In genomic region chr19:44407341-44408222, GRCm38 (mm10) we compare ENCODE assay signal across 8 mouse cellular contexts. TPM values are rescaled to one million over a fixed set of nuclear protein-coding genes. Genes with fewer than 3 reads are reported as not detected.
DNase-seq lines count a peak whose midpoint lies in the region; ATAC-seq and TF ChIP-seq lines count a peak whose summit lies in the region.

Gene Scd1 (minus strand): TSS chr19:44407879.

- H3K9me3 ChIP-seq in embryonic facial prominence, embryonic 15.5 days (replicated peaks) = no peaks in the 10 kb centered on the region
- no peaks in the 10 kb centered on the region for H3K9me3 ChIP-seq in limb, embryonic 13.5 days
- no peaks in the 10 kb centered on the region for H3K9me3 ChIP-seq in midbrain, postnatal 0 days (ENCODE audit: low read length)

- H3K4me1 ChIP-seq in embryonic facial prominence, embryonic 15.5 days = peaks cover 25% of the 10 kb centered on the region
- H3K4me1 ChIP-seq in limb, embryonic 13.5 days = peaks cover 18% of the 10 kb centered on the region
- peaks cover 11% of the 10 kb centered on the region; the same call in 1 of the 2 replicates for H3K4me1 ChIP-seq in midbrain, postnatal 0 days (ENCODE audit: insufficient read depth, low read length)

- H3K4me3 ChIP-seq in embryonic facial prominence, embryonic 15.5 days (replicated peaks) = peak within 1 kb of the TSS; percentile 50
- peak within 1 kb of the TSS; percentile 59 for H3K4me3 ChIP-seq in limb, embryonic 13.5 days
- peak within 1 kb of the TSS; percentile 52 for H3K4me3 ChIP-seq in midbrain, postnatal 0 days (ENCODE audit: low read depth, low read length)

- ATAC-seq in embryonic facial prominence, embryonic 15.5 days (ENCODE audit: insufficient number of reproducible peaks, low FRiP score, low TSS enrichment, low read depth) = peak; percentile 88
- peak; percentile 90 for ATAC-seq in limb, embryonic 13.5 days (ENCODE audit: low FRiP score, low read depth)
- ATAC-seq in midbrain, postnatal 0 days (ENCODE audit: low FRiP score) = peak; percentile 91

- H3K9ac ChIP-seq in embryonic facial prominence, embryonic 15.5 days = peak within 1 kb of the TSS; percentile 29
- peak within 1 kb of the TSS; percentile 73 for H3K9ac ChIP-seq in limb, embryonic 13.5 days
- peak within 1 kb of the TSS; percentile 45 for H3K9ac ChIP-seq in midbrain, postnatal 0 days (replicated peaks; ENCODE audit: low read length, poor library complexity, severe bottlenecking)

- no peak for TF ChIP-seq CTCF in midbrain, postnatal 0 days (IDR thresholded peaks at IDR 0.05)

- peak; percentile 72 to 74 for DNase-seq in B cell, adult 2 months
- DNase-seq in adrenal gland, postnatal 4 days (ENCODE audit: low spot score in 2 of 2) = no peak
- peak; percentile 55 for DNase-seq in heart, adult 8-10 months (ENCODE audit: low spot score)
- DNase-seq in kidney, adult 9 months = peak; percentile 66
- peak; percentile 90 for DNase-seq in midbrain, postnatal 0 days (ENCODE audit: low spot score)
- peak; percentile 55 to 77 for DNase-seq in spleen, postnatal 4 days (ENCODE audit: low spot score in 2 of 2)

- H3K4me2 ChIP-seq in embryonic facial prominence, embryonic 15.5 days (replicated peaks) = peak within 1 kb of the TSS; percentile 85
- H3K4me2 ChIP-seq in limb, embryonic 13.5 days (replicated peaks) = peak within 1 kb of the TSS; percentile 90
- peak within 1 kb of the TSS; percentile 86 for H3K4me2 ChIP-seq in midbrain, postnatal 0 days (ENCODE audit: low read depth, low read length, poor library complexity, severe bottlenecking)

- WGBS in embryonic facial prominence, embryonic 15.5 days = under 1% methylated on average over 35 of the region's 35 CpGs
- under 1% methylated on average over 33 of the region's 35 CpGs for WGBS in limb, embryonic 13.5 days
- 1% methylated on average over 33 of the region's 35 CpGs for WGBS in midbrain, postnatal 0 days

- H3K27ac ChIP-seq in embryonic facial prominence, embryonic 15.5 days (replicated peaks) = peak within 1 kb of the TSS; percentile 85
- peak within 1 kb of the TSS; percentile 81 for H3K27ac ChIP-seq in limb, embryonic 13.5 days
- H3K27ac ChIP-seq in midbrain, postnatal 0 days (ENCODE audit: low read depth, low read length) = peak within 1 kb of the TSS; percentile 44; the same call in 1 of the 2 replicates

- H3K36me3 ChIP-seq in embryonic facial prominence, embryonic 15.5 days = no peaks in the 10 kb centered on the region
- peaks cover 5% of the 10 kb centered on the region for H3K36me3 ChIP-seq in limb, embryonic 13.5 days
- H3K36me3 ChIP-seq in midbrain, postnatal 0 days (ENCODE audit: insufficient read depth, low read length) = peaks cover 7% of the 10 kb centered on the region; the same call in 1 of the 2 replicates

- no peaks in the 10 kb centered on the region for H3K27me3 ChIP-seq in embryonic facial prominence, embryonic 15.5 days
- no peaks in the 10 kb centered on the region for H3K27me3 ChIP-seq in limb, embryonic 13.5 days
- no peaks in the 10 kb centered on the region for H3K27me3 ChIP-seq in midbrain, postnatal 0 days (ENCODE audit: insufficient read depth, low read length)

RNA-seq across cellular contexts. Expression of gene Scd1, which starts in this region (rescaled TPM):
- total RNA-seq in adrenal gland, postnatal 4 days (2021) = 100 to 1,000 TPM; 121 to 159 TPM
- polyA plus RNA-seq in embryonic facial prominence, embryonic 15.5 days (2015; fragmentation: Nextera tagmentation; extraction: Ambion mirVana) = 6.2 and 8.0 TPM in 2 replicates
- total RNA-seq in heart, adult 8-10 months (2022) = 10 to 100 TPM; 14.9 to 24.2 (median 20.9) TPM
- polyA plus RNA-seq in limb, embryonic 13.5 days (2015; fragmentation: Nextera tagmentation; extraction: Ambion mirVana) = 8.0 and 8.4 TPM in 2 replicates
- 38.5 and 42.3 TPM in 2 replicates for total RNA-seq in midbrain, postnatal 0 days (2014; rRNA removed)
- polyA plus RNA-seq in midbrain, postnatal 0 days (2015; fragmentation: Nextera tagmentation; extraction: Ambion mirVana) = 7.1 and 7.5 TPM in 2 replicates

Comparison
In these comparisons a context has a peak if more than half of its experiments do, and no peak if none do; other contexts are left out.
1. DNase-seq: peak in B cell, adult 2 months (2 of 2), heart, adult 8-10 months (single experiment), kidney, adult 9 months (single experiment), midbrain, postnatal 0 days (single experiment) and spleen, postnatal 4 days (2 of 2); none in adrenal gland, postnatal 4 days (0 of 2).
2. Peak in every context shown above with its lines, with median percentiles within 50 percentile points of each other: ATAC-seq, H3K27ac ChIP-seq, H3K4me2 ChIP-seq, H3K4me3 ChIP-seq and H3K9ac ChIP-seq.